ENCODE assay signal across 14 mouse cellular contexts in the genomic region with DNA sequence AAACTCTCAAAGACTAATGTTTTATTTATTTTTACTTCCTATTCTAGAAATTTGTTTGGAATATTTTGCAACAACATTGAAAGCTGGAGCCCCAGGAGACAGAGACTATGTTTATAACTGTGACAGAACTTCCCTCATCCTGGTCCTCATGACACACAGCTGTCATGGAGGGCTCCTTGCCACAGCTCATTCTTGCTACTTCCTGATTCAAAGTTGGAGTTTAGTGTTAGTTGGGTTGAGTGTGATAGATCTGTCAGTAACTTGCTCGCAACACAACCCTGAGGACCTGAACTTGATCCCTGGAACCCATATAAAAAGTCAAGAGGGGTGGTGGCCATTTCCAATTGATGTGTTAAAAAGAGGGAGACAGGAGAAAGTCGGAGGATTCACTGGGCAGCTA.
"Had no signal": no experiment of that assay in that cellular context is flagged by ENCODE, and none has a peak within 500 bp of the region (broad histone marks: within the 10 kb centered on the region; RNA-seq: fewer than 3 reads in every experiment).

No protein-coding gene starts in this region.

- H3K9me3 ChIP-seq: limb, embryonic 15.5 days; liver, embryonic 12.5 days; megakaryocyte, embryonic 14.5 days; midbrain, embryonic 13.5 days; midbrain, embryonic 15.5 days; neural tube, embryonic 12.5 days had no signal

- DNase-seq: right cerebral cortex, postnatal 25 days; right cerebral cortex, postnatal 4 days; spleen, adult 18-20 months; thymus, adult 2 months; thymus, postnatal 25 days had no signal

- H3K27ac ChIP-seq: limb, embryonic 15.5 days; liver, embryonic 12.5 days; liver, embryonic 14.5 days; macrophage; midbrain, embryonic 13.5 days; midbrain, embryonic 15.5 days; neural tube, embryonic 12.5 days had no signal

- ATAC-seq: liver, embryonic 12.5 days; midbrain, embryonic 13.5 days; midbrain, embryonic 15.5 days had no signal

- H3K4me3 ChIP-seq: limb, embryonic 15.5 days; liver, embryonic 12.5 days; midbrain, embryonic 13.5 days; midbrain, embryonic 15.5 days; neural tube, embryonic 12.5 days had no signal

- H3K9ac ChIP-seq: limb, embryonic 15.5 days; liver, embryonic 12.5 days; liver, embryonic 14.5 days; midbrain, embryonic 13.5 days; midbrain, embryonic 15.5 days; neural tube, embryonic 12.5 days had no signal

- H3K36me3 ChIP-seq: limb, embryonic 15.5 days; liver, embryonic 12.5 days; midbrain, embryonic 13.5 days; midbrain, embryonic 15.5 days; neural tube, embryonic 12.5 days had no signal

- H3K4me2 ChIP-seq: limb, embryonic 15.5 days; liver, embryonic 12.5 days; midbrain, embryonic 11.5 days; midbrain, embryonic 13.5 days; midbrain, embryonic 15.5 days; neural tube, embryonic 12.5 days had no signal

- H3K27me3 ChIP-seq: limb, embryonic 15.5 days; liver, embryonic 12.5 days; megakaryocyte, embryonic 14.5 days; midbrain, embryonic 13.5 days; midbrain, embryonic 15.5 days; neural tube, embryonic 12.5 days had no signal

- H3K4me1 ChIP-seq: limb, embryonic 15.5 days; liver, embryonic 12.5 days; megakaryocyte, embryonic 14.5 days; midbrain, embryonic 13.5 days; midbrain, embryonic 15.5 days; neural tube, embryonic 12.5 days had no signal
